Mouse (Mus musculus) C2C12 (cell line): ENCODE results near the gene Pkd1. TPM values are rescaled to one million over a fixed set of nuclear protein-coding genes. Genes with fewer than 3 reads are reported as not detected.

Experiments
- H3K27me3 ChIP-seq: one replicate; pipeline ENCODE4 v1.6.1; 2011; ENCODE audit not compliant: control insufficient read depth, insufficient read depth, insufficient read length
- H3K36me3 ChIP-seq: one replicate; pipeline ENCODE4 v1.6.1; 2011; ENCODE audit not compliant: control insufficient read depth, insufficient read depth
- H3K4me3 ChIP-seq: one replicate; pipeline ENCODE4 v1.5.1; 2011; ENCODE audit warnings: mild to moderate bottlenecking, control low read depth; ENCODE audit not compliant: poor library complexity, insufficient read depth, severe bottlenecking
- H3K79me2 ChIP-seq: one replicate; pipeline ENCODE4 v1.6.1; 2011; ENCODE audit not compliant: control insufficient read depth, insufficient read depth
- H3K79me3 ChIP-seq: one replicate; pipeline ENCODE4 v1.6.1; 2011; ENCODE audit warnings: low read depth, control low read depth
- H3ac ChIP-seq: one replicate; pipeline ENCODE3; 2011; ENCODE audit warnings: low read depth; ENCODE audit not compliant: control insufficient read depth, insufficient read length
- CEBPB ChIP-seq: IDR thresholded peaks from one replicate; pipeline ENCODE4 v1.6.1; 2011; ENCODE audit warnings: low read depth, mild to moderate bottlenecking, control low read depth, moderate library complexity
- CTCF ChIP-seq: IDR thresholded peaks from one replicate; pipeline ENCODE4 v1.5.1; 2011; ENCODE audit not compliant: control insufficient read depth, insufficient read depth, insufficient read length
- FOSL1 ChIP-seq: IDR thresholded peaks from one replicate; pipeline ENCODE4 v1.8.0; 2011; ENCODE audit warnings: mild to moderate bottlenecking, low read length; ENCODE audit not compliant: poor library complexity, insufficient read depth, severe bottlenecking
- MAX ChIP-seq: IDR thresholded peaks from one replicate; pipeline ENCODE4 v1.6.1; 2011; ENCODE audit warnings: mild to moderate bottlenecking, control low read depth
- MYOD1 ChIP-seq: IDR thresholded peaks from one replicate; pipeline ENCODE4 v1.6.1; 2011; ENCODE audit warnings: low read depth; ENCODE audit not compliant: control insufficient read depth, insufficient read length
- MYOG ChIP-seq: IDR thresholded peaks from one replicate; pipeline ENCODE4 v1.6.1; 2011; ENCODE audit not compliant: control insufficient read depth, insufficient read length; ENCODE audit errors: extremely low read depth
- USF1 ChIP-seq: IDR thresholded peaks from one replicate; pipeline ENCODE4 v1.6.1; 2011; ENCODE audit warnings: low read depth, mild to moderate bottlenecking, control low read depth, moderate library complexity
- polyA plus RNA-seq: library from polyadenylated mRNA; unstranded; fragments of >200 nt; fragmentation: generic; extraction: Trizol; gene quantifications from one replicate; pipeline ENCODE4 v1.2.1, GENCODE M21; 2012; ENCODE audit warnings: missing spikeins

Pkd1 gene
- polyA plus RNA-seq, 1 experiment: 50.6 TPM

- TF ChIP-seq CTCF: no peak
- TF ChIP-seq MYOG: no peak
- no peak for TF ChIP-seq MYOD1
- no peak for TF ChIP-seq USF1
- no peak for TF ChIP-seq MAX
- no peak for TF ChIP-seq CEBPB
- TF ChIP-seq FOSL1: no peak
- Histone ChIP-seq H3K36me3 (peaks cover 21% of the 10 kb centered on the region), H3K4me3 (no peak overlapping the region), H3K79me2 (peaks cover 35% of the 10 kb centered on the region), H3K27me3 (no peaks in the 10 kb centered on the region), H3ac (no peak overlapping the region), H3K79me3 (peaks cover 30% of the 10 kb centered on the region)
Observed at GRCm38 (mm10) chr17:24531064-24531463, 18.6 kb upstream of the Pkd1 start.

GRCm38 (mm10) chr17:24532045-24532444, 17.6 kb upstream of the Pkd1 start:
- TF ChIP-seq MAX (no peak), MYOG (no peak), CTCF (no peak), MYOD1 (no peak), FOSL1 (no peak), USF1 (no peak), CEBPB (no peak)
- Histone ChIP-seq H3K36me3 (peaks cover 16% of the 10 kb centered on the region), H3K4me3 (no peak overlapping the region), H3K79me3 (peaks cover 20% of the 10 kb centered on the region), H3ac (no peak overlapping the region), H3K27me3 (no peaks in the 10 kb centered on the region), H3K79me2 (peaks cover 25% of the 10 kb centered on the region)

- Histone ChIP-seq H3K4me3 (no peak overlapping the region), H3ac (no peak overlapping the region), H3K36me3 (peaks cover 16% of the 10 kb centered on the region), H3K79me3 (peaks cover 15% of the 10 kb centered on the region), H3K79me2 (peaks cover 17% of the 10 kb centered on the region), H3K27me3 (no peaks in the 10 kb centered on the region)
- TF ChIP-seq FOSL1 (no peak), MYOD1 (no peak), USF1 (no peak), CEBPB (no peak), MAX (no peak), CTCF (no peak), MYOG (no peak)
Observed at GRCm38 (mm10) chr17:24533099-24533992, 16.3 kb upstream of the Pkd1 start.

GRCm38 (mm10) chr17:24534160-24534718, 15.4 kb upstream of the Pkd1 start, which contains the start of gene Rab26:
Rab26 (minus strand) TSS chr17:24534210.
- H3K79me3 ChIP-seq: peaks cover 6% of the 10 kb centered on the region
- TF ChIP-seq MYOG (no peak), MYOD1 (no peak), CEBPB (no peak), USF1 (no peak), FOSL1 (no peak), MAX (no peak), CTCF (no peak)
- no peaks in the 10 kb centered on the region for H3K27me3 ChIP-seq
- peaks cover 8% of the 10 kb centered on the region for H3K36me3 ChIP-seq
- peaks cover 8% of the 10 kb centered on the region for H3K79me2 ChIP-seq
- no peak within 1 kb of the TSS for H3K4me3 ChIP-seq
- H3ac ChIP-seq: no peak within 1 kb of the TSS

- Histone ChIP-seq H3K79me2 (no peaks in the 10 kb centered on the region), H3K79me3 (peaks cover 1% of the 10 kb centered on the region), H3ac (no peak overlapping the region), H3K4me3 (no peak overlapping the region), H3K27me3 (no peaks in the 10 kb centered on the region), H3K36me3 (no peaks in the 10 kb centered on the region)
- no peak for TF ChIP-seq MYOD1
- TF ChIP-seq FOSL1: no peak
- TF ChIP-seq USF1: no peak
- no peak for TF ChIP-seq CEBPB
- no peak for TF ChIP-seq MYOG
- TF ChIP-seq CTCF: no peak
- no peak for TF ChIP-seq MAX
Observed at GRCm38 (mm10) chr17:24535300-24535699, 14.3 kb upstream of the Pkd1 start.
